Mouse (Mus musculus): ENCODE measurements around the gene Klhl31. TPM values are rescaled to one million over a fixed set of nuclear protein-coding genes. Genes with fewer than 3 reads are reported as not detected.

Gene Klhl31
- not detected in 4 replicates for total RNA-seq (2023)

GRCm38 (mm10) chr9:77636450-77636951 lies at the start of gene Klhl31:
Gene Klhl31, plus strand, starts transcription at chr9:77636500.

Other genes with a start within 250 kb of the Klhl31 start
- gene Lrrc1, start 91.6 kb upstream of the Klhl31 start, total RNA-seq (2023), result 6.7 to 10.0 TPM (median 8.4 TPM) in 4 replicates
- 35.6 to 41.2 TPM (median 38.8 TPM) in 4 replicates for gene Gclc, start 118.0 kb downstream of the Klhl31 start, total RNA-seq (2023)